Mouse (Mus musculus) embryonic fibroblast, embryonic 13.5 days (primary cell): Measurements from ENCODE around the gene Plce1.

Source experiments
- CTCF ChIP-seq: IDR thresholded peaks from 2 replicates; pipeline ENCODE4 v1.5.1; 2011; ENCODE audit warnings: mild to moderate bottlenecking, control low read depth, low read length, moderate library complexity, borderline replicate concordance; ENCODE audit not compliant: insufficient read depth
- POLR2A ChIP-seq: IDR thresholded peaks from 2 replicates; pipeline ENCODE4 v1.6.1; 2011; ENCODE audit warnings: low read depth, mild to moderate bottlenecking, control low read depth, low read length, moderate library complexity

- no peak for TF ChIP-seq POLR2A
- no peak for TF ChIP-seq CTCF
Observed at GRCm38 (mm10) chr19:38818191-38818590, 337.3 kb downstream of the Plce1 start.
